Mouse (Mus musculus) adrenal gland, adult (tissue): ENCODE measurements at regions not wholly inside any gene's neighbourhood (a gene's known extent, or its start where the extent isn't known, plus 50 kb on each side); places are given as distances from the start of the nearest gene placed in this dataset.

ENCODE experiments used
- DNase-seq, 2 experiments: peaks; one replicate each; pipeline ENCODE4 v3.0.0; 2022 to 2023; ENCODE audit warnings: low spot score in 1 of 2; ENCODE audit not compliant: inconsistent age in 2 of 2

DNA sequence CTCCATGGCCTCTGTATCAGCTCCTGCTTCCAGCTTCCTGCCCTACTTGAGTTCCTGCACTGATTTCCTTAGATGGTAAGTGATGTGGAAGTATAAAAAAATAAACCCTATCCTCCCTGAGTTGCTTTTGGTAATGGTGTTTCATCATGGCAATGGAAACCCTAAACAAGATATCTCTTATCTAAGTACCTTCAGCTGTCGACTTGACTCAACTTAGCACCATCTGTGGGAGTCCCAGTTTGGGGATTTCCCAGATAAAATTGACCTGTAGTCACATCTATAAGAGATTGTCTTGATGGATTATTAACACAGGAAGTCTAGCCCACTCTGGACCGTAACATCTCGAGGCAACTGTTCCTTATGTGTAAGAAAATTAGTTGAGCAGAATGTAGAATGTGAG is 570.2 kb upstream of the Gm10306 start:
- DNase-seq = no peak

GRCm38 (mm10) chr4:93990273-93990869 is 566.0 kb upstream of the Gm10306 start:
- DNase-seq = no peak

GRCm38 (mm10) chr4:94005818-94006217 is 550.5 kb upstream of the Gm10306 start:
- peak in 1 of 2 experiments; percentile 9 for DNase-seq

GRCm38 (mm10) chr4:94007088-94007768 is 549.1 kb upstream of the Gm10306 start:
- DNase-seq = peak; percentile 24 to 89

DNA sequence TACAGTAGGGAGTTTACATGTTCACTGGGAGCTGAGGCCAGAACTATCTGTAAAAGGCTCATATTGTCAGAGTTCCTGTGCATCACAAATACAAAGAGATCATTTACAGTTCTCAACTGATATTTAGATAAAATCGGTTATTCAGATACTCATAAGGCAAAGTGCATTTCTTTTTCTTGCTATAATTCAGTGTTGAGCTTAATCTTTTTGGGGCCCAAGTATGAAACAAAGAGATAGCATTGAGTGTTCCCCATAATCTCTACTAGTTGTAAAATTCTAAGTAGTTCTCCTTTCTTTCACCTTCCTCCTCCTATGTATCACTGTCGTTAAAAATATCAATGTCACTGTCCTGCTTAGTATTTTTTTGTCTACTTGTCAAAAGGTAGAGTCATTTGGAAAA is 540.6 kb upstream of the Gm10306 start:
- DNase-seq = no peak

GRCm38 (mm10) chr4:94017702-94018101 is 538.6 kb upstream of the Gm10306 start:
- DNase-seq = no peak

GRCm38 (mm10) chr4:94049629-94050310 is 506.6 kb upstream of the Gm10306 start:
- DNase-seq = no peak

DNA sequence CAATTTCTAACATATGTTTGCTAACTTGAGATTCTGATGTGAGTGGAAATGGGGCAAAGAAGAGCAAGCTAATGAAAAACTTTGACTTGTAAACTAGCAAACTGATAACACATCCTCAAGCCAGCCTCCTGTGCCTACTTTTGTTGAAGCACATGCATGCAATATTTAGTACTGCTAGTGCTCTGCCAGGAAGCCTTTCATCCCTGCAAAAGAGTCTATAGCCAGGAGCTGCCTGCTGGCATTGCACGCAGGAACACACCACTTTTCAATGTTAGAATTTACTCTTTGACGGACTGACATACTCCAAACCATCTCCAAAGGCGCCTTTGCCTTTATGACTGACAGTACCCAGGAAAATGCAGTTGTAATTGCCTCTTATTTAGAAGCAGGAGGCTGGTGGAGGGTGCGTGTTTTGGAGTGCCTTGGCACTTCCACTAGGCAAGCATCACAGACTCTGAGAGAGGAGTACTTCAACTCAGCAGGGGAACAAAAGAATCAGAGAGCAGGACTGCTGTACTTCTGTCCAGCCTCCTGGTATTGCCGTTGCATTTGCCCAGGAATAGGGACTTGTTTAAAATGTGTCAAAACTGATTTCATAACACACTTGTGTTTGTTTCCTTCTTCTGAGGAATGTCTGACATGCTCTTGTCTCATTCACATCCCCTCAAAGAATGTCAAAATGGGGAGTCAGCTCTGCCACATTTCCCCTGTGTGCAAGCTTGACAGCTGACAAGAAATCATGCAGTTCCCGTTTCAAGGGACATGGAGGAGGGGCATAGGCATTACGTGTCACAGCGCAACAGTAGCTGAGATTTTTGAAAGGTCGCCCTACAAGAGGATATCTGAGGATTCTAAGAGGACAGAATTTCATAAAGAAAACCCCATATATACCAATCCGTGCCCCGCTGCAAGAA is 503.8 kb upstream of the Gm10306 start:
- DNase-seq = no peak

DNA sequence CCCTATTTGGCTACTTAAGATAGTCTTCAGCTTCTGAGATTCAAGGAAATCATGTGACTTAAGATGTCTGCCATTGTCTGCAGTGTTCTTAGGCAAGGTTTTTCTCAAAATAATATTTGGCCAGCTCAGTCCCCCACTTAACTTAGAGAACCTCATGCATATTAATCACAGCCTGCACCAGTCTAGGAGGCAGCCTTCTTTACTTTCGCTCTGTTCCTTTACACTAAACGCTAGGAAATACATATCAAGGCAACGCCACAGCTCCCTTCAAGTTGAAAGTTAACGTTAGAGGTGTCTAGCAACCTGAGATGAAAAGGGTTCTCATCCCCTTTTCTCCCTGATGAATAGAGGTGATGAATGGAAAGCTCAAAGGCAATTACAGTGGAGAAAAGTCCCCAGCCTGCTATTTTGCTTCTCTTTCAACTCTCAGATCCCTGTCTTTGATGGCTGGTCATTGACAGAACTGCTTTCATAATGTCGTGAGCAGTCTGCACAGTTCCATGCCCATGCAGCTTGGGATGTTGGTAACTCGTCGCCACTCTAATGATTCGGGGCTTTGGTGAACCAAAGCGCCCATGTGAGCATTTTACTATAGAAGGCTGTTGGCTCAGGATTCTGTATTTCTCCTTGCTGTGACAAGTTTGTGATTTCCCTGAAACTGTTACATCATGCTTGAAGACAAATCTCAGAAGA is 483.0 kb upstream of the Gm10306 start:
- no peak for DNase-seq

GRCm38 (mm10) chr4:94082839-94083238 is 473.5 kb upstream of the Gm10306 start:
- DNase-seq = no peak

- no peak for DNase-seq
These were observed 462.0 kb upstream of the Gm10306 start for GRCm38 (mm10) chr4:94094379-94094778.

GRCm38 (mm10) chr4:94106941-94107340 is 449.4 kb upstream of the Gm10306 start:
- no peak for DNase-seq

GRCm38 (mm10) chr4:94116881-94117280 is 439.5 kb upstream of the Gm10306 start:
- DNase-seq = no peak

GRCm38 (mm10) chr4:94124177-94124576 is 432.2 kb upstream of the Gm10306 start:
- no peak for DNase-seq

DNA sequence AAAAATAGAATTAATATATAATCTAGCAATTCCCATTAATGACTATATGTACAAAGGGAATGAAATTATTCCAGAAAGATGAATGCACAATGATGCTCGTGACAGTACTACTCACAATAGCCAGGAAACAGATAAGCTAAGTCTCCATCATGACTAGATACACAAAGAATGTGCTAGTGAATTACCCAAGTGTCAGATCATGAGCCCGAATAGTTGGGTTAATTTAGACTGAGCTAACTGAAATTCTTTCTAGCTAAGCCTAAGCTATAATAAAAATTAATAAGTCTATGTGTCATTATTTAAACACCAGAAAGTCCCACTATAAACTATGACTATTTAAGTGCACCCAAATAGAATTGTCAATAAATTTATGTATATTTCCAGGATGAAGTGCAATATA is 418.4 kb upstream of the Gm10306 start:
- no peak for DNase-seq

- DNase-seq = no peak
These were observed 411.2 kb upstream of the Gm10306 start for GRCm38 (mm10) chr4:94144901-94145801.

DNA sequence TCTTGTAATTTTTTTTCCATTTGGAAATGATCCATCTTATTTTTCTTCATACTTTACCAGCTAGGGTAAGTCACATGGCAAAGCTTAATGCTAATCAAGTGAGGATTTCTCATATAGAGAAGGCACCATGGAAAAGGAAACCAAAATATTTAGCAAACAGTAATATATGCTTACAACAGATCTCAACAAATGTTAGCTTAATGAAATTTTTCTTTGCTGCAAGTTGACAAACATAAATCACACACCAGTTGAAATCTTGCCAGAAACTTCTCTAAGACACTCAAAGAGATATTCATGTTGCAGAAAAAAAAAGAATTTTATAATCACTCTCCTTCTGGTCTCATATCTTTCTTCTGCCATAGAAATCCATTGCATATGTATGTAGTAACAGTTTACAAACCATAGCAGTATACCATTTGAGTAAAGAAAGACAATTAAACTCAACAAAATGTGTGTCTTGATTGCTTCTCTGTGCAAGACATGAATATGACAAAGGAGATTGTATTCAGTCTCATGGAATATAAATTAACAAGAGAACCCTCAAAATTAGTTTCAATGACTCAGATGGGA is 408.3 kb upstream of the Gm10306 start:
- DNase-seq = no peak

DNA sequence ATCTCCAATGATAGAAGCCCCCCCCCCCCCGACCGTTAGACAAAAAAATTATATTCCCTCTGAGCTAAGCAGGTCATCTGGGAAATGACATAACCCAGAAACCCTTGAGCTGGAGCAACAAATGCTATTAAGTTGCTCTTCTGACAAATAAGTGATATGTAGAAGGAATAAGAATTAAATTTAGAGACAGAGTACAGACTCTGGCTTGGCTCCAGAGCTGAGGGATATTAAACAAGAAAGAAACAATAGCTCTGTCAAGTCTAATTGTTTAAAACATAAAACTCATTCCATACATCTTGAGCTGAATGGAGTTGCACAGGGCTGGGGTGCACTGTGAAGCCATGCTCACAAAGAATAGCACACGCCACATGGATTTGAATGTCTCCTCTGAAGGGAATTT is 407.3 kb upstream of the Gm10306 start:
- no peak for DNase-seq

GRCm38 (mm10) chr4:94160620-94161019 is 395.7 kb upstream of the Gm10306 start:
- DNase-seq = no peak
